Mouse (Mus musculus): Measurements from ENCODE around the gene Slc17a9.

DNA sequence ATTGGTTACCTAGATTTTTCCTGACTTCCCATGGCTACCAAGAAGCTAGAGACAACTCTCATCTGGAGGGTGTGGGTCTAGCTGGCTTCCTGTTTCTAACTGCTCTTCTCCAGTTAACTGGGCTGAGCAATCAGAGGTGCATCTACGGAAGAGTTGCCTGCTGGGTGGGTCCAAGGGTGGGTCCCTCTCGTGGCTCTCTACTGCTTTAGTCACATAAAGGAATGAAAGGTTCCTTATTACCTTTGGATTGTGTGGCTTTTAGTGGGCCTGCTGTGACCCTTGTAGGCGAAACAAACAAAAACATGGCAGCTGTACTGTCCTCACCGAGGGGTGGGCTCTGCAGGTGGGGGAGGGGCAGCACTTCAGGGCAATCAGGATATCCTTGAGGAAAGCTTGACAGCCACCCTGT, 2.6 kb downstream of the Slc17a9 start:
- TF ChIP-seq CTCF (conservative IDR thresholded peaks at IDR 0.05; ENCODE audit: low read length) (no peak), POU5F1 (IDR thresholded peaks at IDR 0.05; ENCODE audit: borderline replicate concordance, low read length) (no peak), NANOG (IDR thresholded peaks at IDR 0.05; ENCODE audit: borderline replicate concordance, low read length) (peak; percentile 81; the same call in 1 of the 2 replicates)
